Mouse (Mus musculus) midbrain, embryonic 14.5 days (tissue): ENCODE data around the gene Slc39a7. TPM values are rescaled to one million over a fixed set of nuclear protein-coding genes. Genes with fewer than 3 reads are reported as not detected.

Source experiments
- ATAC-seq: fragments of 200-750 bp; cut with Nextera tagmentation; 2 replicates; pipeline ENCODE4 v1.8.0; 2017; ENCODE audit warnings: moderate number of reproducible peaks, moderate library complexity; ENCODE audit not compliant: low FRiP score, low TSS enrichment
- DNase-seq: peaks from one replicate; pipeline ENCODE4 v3.0.0-alpha.2; 2015
- H3K27ac ChIP-seq: fragments of 300-500 bp; sonication (generic); replicated peaks from 2 replicates; pipeline ENCODE4 v1.5.1; 2014; ENCODE audit warnings: mild to moderate bottlenecking, low read depth, low read length, moderate library complexity
- H3K27me3 ChIP-seq: fragments of 300-500 bp; sonication (generic); 2 replicates; pipeline ENCODE4 v1.6.1; 2014; ENCODE audit warnings: low read length, control low read depth, mixed read lengths; ENCODE audit not compliant: control insufficient read depth, insufficient read depth
- H3K36me3 ChIP-seq: fragments of 300-500 bp; sonication (generic); 2 replicates; pipeline ENCODE4 v1.6.1; 2014; ENCODE audit warnings: low read length, control low read depth; ENCODE audit not compliant: control insufficient read depth, insufficient read depth
- H3K4me1 ChIP-seq: fragments of 300-500 bp; sonication (generic); 2 replicates; pipeline ENCODE4 v1.6.1; 2014; ENCODE audit warnings: mild to moderate bottlenecking, antibody characterized with exemption, low read length, control low read depth; ENCODE audit not compliant: control insufficient read depth, insufficient read depth
- H3K4me2 ChIP-seq: fragments of 300-500 bp; sonication (generic); 2 replicates; pipeline ENCODE4 v1.6.1; 2014; ENCODE audit warnings: mild to moderate bottlenecking, low read length, moderate library complexity
- H3K4me3 ChIP-seq: fragments of 300-500 bp; sonication (generic); replicated peaks from 2 replicates; pipeline ENCODE4 v1.5.1; 2014; ENCODE audit warnings: low read depth, low read length
- H3K9ac ChIP-seq: fragments of 300-500 bp; sonication (generic); replicated peaks from 2 replicates; pipeline ENCODE4 v1.6.1; 2014; ENCODE audit warnings: mild to moderate bottlenecking, low read length, moderate library complexity
- H3K9me3 ChIP-seq: fragments of 300-500 bp; sonication (generic); 2 replicates; pipeline ENCODE4 v1.6.1; 2016; ENCODE audit warnings: low read length, control low read depth, mixed read lengths; ENCODE audit not compliant: control insufficient read depth
- WGBS: fragments of 180-500 bp; shearing (Covaris S2); extraction: QIAGEN DNeasy Blood & Tissue Kit; methylation state at CpG from one replicate; pipeline ENCODE4 v1.1.7; 2014; 5-methylcytosine and 5-hydroxymethylcytosine counted together
- polyA plus RNA-seq: library from polyadenylated mRNA; unstranded; fragments of >200 nt; fragmentation: Nextera tagmentation; extraction: Ambion mirVana; gene quantifications from 2 replicates; pipeline ENCODE4 v1.2.1, GENCODE M21; 2014

Slc39a7 gene
- polyA plus RNA-seq, 1 experiment from 2014 or later: 95.7 TPM

GRCm38 (mm10) chr17:34047404-34048050, 16.0 kb upstream of the Slc39a7 start:
- ATAC-seq: no peak
- no peak overlapping the region for H3K4me2 ChIP-seq
- 97% methylated on average over 5 of the region's 5 CpGs for WGBS
- no peak for DNase-seq
- H3K4me1 ChIP-seq: no peaks in the 10 kb centered on the region
- H3K36me3 ChIP-seq: peaks cover 4% of the 10 kb centered on the region; the same call in 1 of the 2 replicates
- H3K9me3 ChIP-seq: no peaks in the 10 kb centered on the region
- no peak overlapping the region for H3K9ac ChIP-seq
- H3K4me3 ChIP-seq: no peak overlapping the region
- no peaks in the 10 kb centered on the region for H3K27me3 ChIP-seq
- H3K27ac ChIP-seq: no peak overlapping the region

DNA sequence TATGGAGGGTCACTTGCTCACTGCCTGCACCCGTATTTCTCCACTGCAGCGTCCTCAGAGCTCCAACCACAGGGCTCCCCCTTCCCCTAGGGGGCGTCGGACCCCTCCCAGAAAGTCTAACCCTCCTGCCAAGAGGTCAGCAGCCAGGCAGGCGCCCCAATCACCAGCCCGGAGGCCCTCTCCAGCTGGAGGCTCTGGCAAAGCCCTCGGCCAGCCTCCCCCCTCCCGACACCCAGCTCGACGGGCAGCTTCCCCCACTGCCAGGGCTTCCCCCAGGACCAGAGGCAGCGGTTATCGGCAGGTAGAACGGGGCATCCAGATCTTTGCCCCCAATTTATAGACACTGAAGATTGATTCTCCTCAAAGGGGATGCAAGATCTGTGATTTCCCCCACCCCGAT, 14.5 kb upstream of the Slc39a7 start:
- Histone ChIP-seq H3K4me2 (no peak overlapping the region), H3K27me3 (no peaks in the 10 kb centered on the region), H3K9ac (no peak overlapping the region), H3K4me1 (no peaks in the 10 kb centered on the region), H3K4me3 (no peak overlapping the region), H3K36me3 (no peaks in the 10 kb centered on the region), H3K9me3 (no peaks in the 10 kb centered on the region), H3K27ac (no peak overlapping the region)
- DNase-seq (no peak), ATAC-seq (no peak)
- 84% methylated on average over 14 of the region's 14 CpGs for WGBS

GRCm38 (mm10) chr17:34039562-34040450, 8.3 kb upstream of the Slc39a7 start:
- Histone ChIP-seq H3K4me1 (peaks cover 19% of the 10 kb centered on the region; the same call in 1 of the 2 replicates), H3K36me3 (peaks cover 32% of the 10 kb centered on the region), H3K27me3 (no peaks in the 10 kb centered on the region), H3K9me3 (no peaks in the 10 kb centered on the region), H3K9ac (peak overlapping the region; percentile 37; the same call in 1 of the 2 replicates), H3K4me3 (0 out of 2 replicates have a peak overlapping the region, but pooled peaks have one; percentile 22), H3K4me2 (peak overlapping the region; percentile 52), H3K27ac (0 out of 2 replicates have a peak overlapping the region, but pooled peaks have one; percentile 5)
- DNase-seq (peak; percentile 37), ATAC-seq (no peak)
- 25% methylated on average over 17 of the region's 17 CpGs for WGBS

GRCm38 (mm10) chr17:34038878-34039561, 7.5 kb upstream of the Slc39a7 start, which contains the start of gene Col11a2:
TSS of gene Col11a2 (plus strand) at chr17:34039437.
- Histone ChIP-seq H3K9me3 (no peaks in the 10 kb centered on the region), H3K27me3 (no peaks in the 10 kb centered on the region), H3K27ac (peak within 1 kb of the TSS; percentile 5; the same call in 1 of the 2 replicates), H3K36me3 (peaks cover 36% of the 10 kb centered on the region), H3K4me1 (peaks cover 19% of the 10 kb centered on the region; the same call in 1 of the 2 replicates), H3K4me3 (peak within 1 kb of the TSS; percentile 22; the same call in 1 of the 2 replicates), H3K9ac (peak within 1 kb of the TSS; percentile 37; the same call in 1 of the 2 replicates), H3K4me2 (peak within 1 kb of the TSS; percentile 52)
- peak; percentile 60; the same call in 1 of the 2 replicates for ATAC-seq
- WGBS: 10% methylated on average over 28 of the region's 28 CpGs
- peak; percentile 49 for DNase-seq

DNA sequence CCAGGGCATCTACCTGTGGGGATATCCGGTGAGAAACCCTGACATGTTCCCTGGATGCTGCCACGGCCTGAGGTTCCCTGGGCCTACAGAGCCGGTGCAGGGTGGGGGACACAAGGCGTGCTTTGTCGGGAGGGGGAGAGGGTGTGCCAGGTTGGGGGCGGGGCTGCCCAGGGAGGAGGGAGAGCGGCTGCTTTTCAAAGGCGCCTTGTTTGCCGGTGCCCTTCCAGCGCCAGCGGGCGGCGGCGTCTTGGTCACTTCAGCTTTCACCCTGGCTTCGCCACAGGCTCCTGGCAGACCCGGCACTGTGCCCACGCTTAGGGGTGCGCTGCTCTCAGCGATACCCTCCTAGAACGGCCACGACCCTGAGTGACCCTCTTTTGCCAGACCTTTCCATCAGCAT, 7.0 kb upstream of the Slc39a7 start:
- peaks cover 38% of the 10 kb centered on the region for H3K36me3 ChIP-seq
- H3K27me3 ChIP-seq: no peaks in the 10 kb centered on the region
- H3K4me2 ChIP-seq: peak overlapping the region; percentile 52
- no peak overlapping the region; the same call in 1 of the 2 replicates for H3K27ac ChIP-seq
- ATAC-seq: 0 out of 2 replicates have a peak, but pooled peaks have one; percentile 15
- DNase-seq: peak; percentile 56
- H3K9me3 ChIP-seq: no peaks in the 10 kb centered on the region
- peak overlapping the region; percentile 22; the same call in 1 of the 2 replicates for H3K4me3 ChIP-seq
- 11% methylated on average over 21 of the region's 21 CpGs for WGBS
- peak overlapping the region; percentile 37; the same call in 1 of the 2 replicates for H3K9ac ChIP-seq
- H3K4me1 ChIP-seq: peaks cover 20% of the 10 kb centered on the region; the same call in 1 of the 2 replicates

GRCm38 (mm10) chr17:34037241-34037640, 5.8 kb upstream of the Slc39a7 start:
- H3K4me3 ChIP-seq: no peak overlapping the region
- 97% methylated on average over 7 of the region's 7 CpGs for WGBS
- DNase-seq: no peak
- no peak for ATAC-seq
- no peaks in the 10 kb centered on the region for H3K27me3 ChIP-seq
- H3K9me3 ChIP-seq: no peaks in the 10 kb centered on the region
- no peak overlapping the region for H3K4me2 ChIP-seq
- peaks cover 29% of the 10 kb centered on the region for H3K4me1 ChIP-seq
- H3K27ac ChIP-seq: no peak overlapping the region
- H3K9ac ChIP-seq: no peak overlapping the region
- H3K36me3 ChIP-seq: peaks cover 38% of the 10 kb centered on the region

- no peak overlapping the region for H3K9ac ChIP-seq
- WGBS: 82% methylated on average over 10 of the region's 10 CpGs
- no peak overlapping the region for H3K4me3 ChIP-seq
- peaks cover 29% of the 10 kb centered on the region for H3K4me1 ChIP-seq
- no peaks in the 10 kb centered on the region for H3K9me3 ChIP-seq
- no peak overlapping the region for H3K27ac ChIP-seq
- ATAC-seq: no peak
- peaks cover 38% of the 10 kb centered on the region for H3K36me3 ChIP-seq
- no peak overlapping the region for H3K4me2 ChIP-seq
- no peaks in the 10 kb centered on the region for H3K27me3 ChIP-seq
- DNase-seq: no peak
Observed at GRCm38 (mm10) chr17:34036647-34037046, 5.2 kb upstream of the Slc39a7 start.

GRCm38 (mm10) chr17:34035517-34035916, 4.0 kb upstream of the Slc39a7 start:
- H3K27ac ChIP-seq: no peak overlapping the region
- no peaks in the 10 kb centered on the region for H3K27me3 ChIP-seq
- H3K4me3 ChIP-seq: no peak overlapping the region
- H3K9me3 ChIP-seq: no peaks in the 10 kb centered on the region
- ATAC-seq (no peak), DNase-seq (no peak)
- H3K36me3 ChIP-seq: peaks cover 38% of the 10 kb centered on the region
- H3K4me2 ChIP-seq: no peak overlapping the region
- 91% methylated on average over 9 of the region's 9 CpGs for WGBS
- no peak overlapping the region for H3K9ac ChIP-seq
- peaks cover 33% of the 10 kb centered on the region for H3K4me1 ChIP-seq
